Mouse (Mus musculus): Measurements from ENCODE around the gene Prlr. TPM values are rescaled to one million over a fixed set of nuclear protein-coding genes. Genes with fewer than 3 reads are reported as not detected.

Gene Prlr
- polyA plus RNA-seq, 1 experiment: not detected

DNA sequence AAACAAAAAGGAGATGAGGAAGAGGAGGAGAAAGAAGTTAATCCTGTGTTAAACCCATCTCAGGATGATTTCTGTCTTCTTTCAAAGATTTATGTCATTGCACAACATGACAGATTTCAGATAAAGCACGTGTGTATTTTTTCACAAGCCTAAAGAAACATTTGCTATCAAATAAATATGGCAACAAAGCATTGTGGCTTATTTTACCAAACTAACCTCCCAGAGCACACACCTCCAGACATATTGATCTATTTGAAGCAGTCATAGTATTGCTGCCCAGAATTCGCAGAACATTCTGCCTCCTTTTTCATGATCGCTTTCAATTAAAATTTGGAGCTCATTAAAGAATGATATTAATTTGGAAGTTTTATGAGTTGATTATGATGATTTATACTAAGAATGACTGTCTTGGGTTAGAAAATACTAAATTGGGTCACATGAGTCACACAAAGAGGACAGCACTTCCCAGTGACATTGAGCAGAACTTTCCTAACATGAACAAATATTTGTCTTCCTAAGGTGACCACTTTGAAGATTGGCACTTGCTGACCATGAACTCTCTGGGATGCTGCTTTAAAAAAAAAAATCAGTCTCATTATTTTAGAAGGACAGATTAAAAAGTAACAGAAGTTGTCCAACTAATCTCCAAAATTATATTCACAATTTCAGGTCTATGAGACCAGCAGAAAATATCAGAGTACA lies 202.9 kb downstream of the Prlr start:
- WGBS: 95% methylated on average over 3 of the region's 3 CpGs
- no peaks in the 10 kb centered on the region for H3K4me1 ChIP-seq (ENCODE audit: control insufficient read depth, insufficient read depth, low read length)
- TF ChIP-seq POLR2A (IDR thresholded peaks at IDR 0.05; ENCODE audit: insufficient read depth, low read depth, low read length) (no peak), CTCF (IDR thresholded peaks at IDR 0.05; ENCODE audit: insufficient read depth, low read depth, low read length) (no peak)

DNA sequence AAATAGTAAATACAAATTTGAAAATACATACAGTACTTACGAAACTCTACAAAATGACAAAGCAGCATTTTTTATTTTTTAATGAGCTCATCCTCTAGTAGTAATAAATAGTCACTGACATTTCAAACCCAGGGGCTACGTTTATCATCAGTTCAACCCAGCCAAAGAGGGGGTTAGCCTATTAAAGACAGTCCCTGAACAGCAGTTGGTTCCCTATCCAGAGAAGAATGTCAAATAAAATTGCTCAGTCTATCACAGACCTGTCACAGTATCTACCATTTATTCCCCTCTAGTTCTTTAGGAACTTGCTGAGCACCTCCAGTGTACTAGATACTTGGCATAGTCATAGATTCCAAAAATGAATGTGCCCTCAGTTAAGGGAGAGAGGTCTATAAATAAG lies 210.2 kb downstream of the Prlr start:
- H3K27ac ChIP-seq (ENCODE audit: insufficient read depth, low read depth, low read length): no peak overlapping the region
- no peak for TF ChIP-seq POLR2A (IDR thresholded peaks at IDR 0.05; ENCODE audit: insufficient read depth, low read depth, low read length)
- TF ChIP-seq CTCF (IDR thresholded peaks at IDR 0.05; ENCODE audit: insufficient read depth, low read depth, low read length): no peak
- no peaks in the 10 kb centered on the region for H3K4me1 ChIP-seq (ENCODE audit: control insufficient read depth, insufficient read depth, low read length)
- no peak overlapping the region for H3K4me3 ChIP-seq (ENCODE audit: insufficient read depth, low read depth, low read length)
- WGBS: 84% methylated on average over 2 of the region's 2 CpGs

More for the DNA sequence above, 202.9 kb downstream of the Prlr start:
- Histone ChIP-seq H3K4me3 (ENCODE audit: insufficient read depth, low read depth, low read length) (no peak overlapping the region), H3K27ac (ENCODE audit: insufficient read depth, low read depth, low read length) (no peak overlapping the region)

Other genes with a start within 250 kb of the Prlr start
- gene Gm21973, start 148.1 kb downstream of the Prlr start, polyA plus RNA-seq (2012; ENCODE audit: insufficient read depth, insufficient read length, low replicate concordance, missing spikeins): not detected in 2 replicates
- not detected in 2 replicates for gene Agxt2, start 181.3 kb downstream of the Prlr start, polyA plus RNA-seq (2012; ENCODE audit: insufficient read depth, insufficient read length, low replicate concordance, missing spikeins)

Measured in olfactory bulb, adult 2 months (tissue).